Mouse (Mus musculus) stomach, postnatal 0 days (tissue): ENCODE data around the gene Slk.

Source experiments
- CTCF ChIP-seq: IDR thresholded peaks from 2 replicates; pipeline ENCODE4 v1.5.1; 2016; ENCODE audit warnings: antibody characterized with exemption, low read depth, mild to moderate bottlenecking, moderate library complexity
- EP300 ChIP-seq: optimal IDR thresholded peaks from 2 replicates; pipeline ENCODE3; 2016; ENCODE audit warnings: antibody characterized with exemption

DNA sequence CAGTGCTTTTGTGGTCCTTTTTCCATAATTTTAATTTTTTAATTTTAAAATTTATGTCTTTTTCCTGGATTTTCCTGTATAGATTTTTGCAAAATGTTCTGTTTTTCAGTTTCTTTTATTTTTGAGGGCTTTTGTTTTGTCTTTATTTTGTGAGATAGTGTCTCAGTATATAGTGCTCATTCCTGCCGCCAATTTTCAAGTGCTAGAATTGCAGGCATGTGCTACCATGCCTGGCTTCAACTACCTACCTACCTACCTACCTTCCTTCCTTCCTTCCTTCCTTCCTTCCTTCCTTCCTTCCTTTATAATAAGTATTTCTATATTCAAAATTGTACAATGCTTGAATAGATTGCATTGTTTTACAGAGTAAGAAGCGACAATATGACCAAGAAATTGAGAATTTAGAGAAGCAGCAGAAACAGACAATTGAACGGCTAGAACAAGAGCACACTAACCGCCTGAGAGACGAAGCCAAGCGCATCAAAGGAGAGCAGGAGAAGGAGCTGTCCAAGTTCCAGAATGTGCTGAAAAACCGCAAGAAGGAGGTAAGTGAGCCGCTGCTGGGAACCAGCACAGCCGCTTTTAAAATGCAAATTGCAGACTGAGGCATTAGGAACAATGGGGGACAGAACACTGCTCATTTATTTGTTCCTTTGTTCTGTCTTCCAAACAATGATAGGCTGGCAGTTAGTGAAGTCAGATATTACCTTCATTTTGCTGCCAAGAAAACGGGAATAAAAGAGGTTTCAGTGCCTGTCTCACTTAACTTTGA is 45.6 kb downstream of the Slk start:
- TF ChIP-seq CTCF (no peak), EP300 (no peak)
